Mouse (Mus musculus) embryonic facial prominence, embryonic 15.5 days (tissue): ENCODE measurements around the gene Gss. TPM values are rescaled to one million over a fixed set of nuclear protein-coding genes. Genes with fewer than 3 reads are reported as not detected.

ENCODE experiments used
- ATAC-seq: fragments of 200-750 bp; cut with Nextera tagmentation; 2 replicates; pipeline ENCODE4 v1.8.0; 2017; ENCODE audit warnings: low read depth, moderate TSS enrichment; ENCODE audit not compliant: insufficient number of reproducible peaks, low FRiP score, low TSS enrichment
- H3K27ac ChIP-seq: fragments of 300-500 bp; sonication (generic); replicated peaks from 2 replicates; pipeline ENCODE4 v1.5.1; 2015; ENCODE audit warnings: mild to moderate bottlenecking, inconsistent platforms
- H3K27me3 ChIP-seq: fragments of 300-500 bp; sonication (generic); 2 replicates; pipeline ENCODE4 v1.6.1; 2015; ENCODE audit warnings: inconsistent platforms
- H3K36me3 ChIP-seq: fragments of 300-500 bp; sonication (generic); 2 replicates; pipeline ENCODE4 v1.6.1; 2015; ENCODE audit warnings: mild to moderate bottlenecking, inconsistent platforms
- H3K4me1 ChIP-seq: fragments of 300-500 bp; sonication (generic); 2 replicates; pipeline ENCODE4 v1.6.1; 2015; ENCODE audit warnings: inconsistent platforms
- H3K4me2 ChIP-seq: fragments of 300-500 bp; sonication (generic); replicated peaks from 2 replicates; pipeline ENCODE4 v1.6.1; 2015; ENCODE audit warnings: mild to moderate bottlenecking, inconsistent platforms
- H3K4me3 ChIP-seq: fragments of 300-500 bp; sonication (generic); replicated peaks from 2 replicates; pipeline ENCODE4 v1.5.1; 2015; ENCODE audit warnings: mild to moderate bottlenecking, inconsistent platforms
- H3K9ac ChIP-seq: fragments of 300-500 bp; sonication (generic); 2 replicates; pipeline ENCODE4 v1.6.1; 2015; ENCODE audit warnings: inconsistent platforms
- H3K9me3 ChIP-seq: fragments of 300-500 bp; sonication (generic); replicated peaks from 2 replicates; pipeline ENCODE4 v1.6.1; 2016; ENCODE audit warnings: inconsistent platforms
- WGBS: fragments of 180-500 bp; shearing (Covaris S2); methylation state at CpG from one replicate; pipeline ENCODE4 v1.1.7; 2015; 5-methylcytosine and 5-hydroxymethylcytosine counted together
- polyA plus RNA-seq: library from polyadenylated mRNA; unstranded; fragments of >200 nt; fragmentation: Nextera tagmentation; extraction: Ambion mirVana; gene quantifications from 2 replicates; pipeline ENCODE4 v1.2.1, GENCODE M21; 2015

Gss gene
- 31.0 and 33.0 TPM in 2 replicates for polyA plus RNA-seq

DNA sequence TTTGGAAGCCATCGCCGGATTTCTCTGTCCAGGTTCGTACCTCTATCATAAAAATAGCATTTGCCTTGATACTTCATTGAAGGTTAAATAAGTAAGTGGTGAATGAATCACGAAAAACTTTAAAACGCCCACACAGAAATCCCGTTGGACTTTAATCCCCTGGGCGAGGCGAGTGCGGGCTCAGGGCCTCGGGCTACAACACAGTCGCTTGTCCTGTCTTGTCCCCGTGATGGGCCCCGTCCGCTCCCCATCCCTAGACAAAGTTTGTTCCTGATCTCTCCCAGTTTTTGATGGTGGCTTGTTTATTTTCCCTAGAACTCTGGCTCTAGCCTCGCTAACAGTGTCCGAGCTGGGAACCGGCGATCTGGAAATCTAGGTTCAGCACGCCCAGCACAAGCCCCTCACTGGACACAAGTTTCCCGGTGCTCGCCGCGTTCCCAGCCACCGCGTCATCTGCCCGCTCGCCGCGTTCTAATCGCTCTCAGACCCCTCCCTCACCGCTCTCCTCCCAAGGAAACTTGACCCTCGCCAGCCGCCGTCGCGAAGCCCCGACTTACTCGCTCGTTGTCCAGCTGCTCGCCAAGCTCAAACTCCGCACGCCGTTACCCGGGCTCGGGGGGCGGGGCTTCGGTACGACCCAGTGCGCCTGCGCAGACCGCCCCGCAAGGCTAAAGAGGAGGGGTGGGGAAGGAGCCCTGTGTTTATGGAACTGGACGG lies at the start of gene Gss:
Gss (minus strand) TSS at position 674 of the 717 bp plus-strand sequence.
- Histone ChIP-seq H3K4me1 (peaks cover 10% of the 10 kb centered on the region), H3K9me3 (no peaks in the 10 kb centered on the region), H3K27ac (peak within 1 kb of the TSS; percentile 82), H3K4me2 (peak within 1 kb of the TSS; percentile 68), H3K4me3 (peak within 1 kb of the TSS; percentile 70), H3K9ac (peak within 1 kb of the TSS; percentile 65), H3K27me3 (no peaks in the 10 kb centered on the region), H3K36me3 (no peaks in the 10 kb centered on the region)
- ATAC-seq, result peak; percentile 91
- WGBS, result under 1% methylated on average over 53 of the region's 53 CpGs

DNA sequence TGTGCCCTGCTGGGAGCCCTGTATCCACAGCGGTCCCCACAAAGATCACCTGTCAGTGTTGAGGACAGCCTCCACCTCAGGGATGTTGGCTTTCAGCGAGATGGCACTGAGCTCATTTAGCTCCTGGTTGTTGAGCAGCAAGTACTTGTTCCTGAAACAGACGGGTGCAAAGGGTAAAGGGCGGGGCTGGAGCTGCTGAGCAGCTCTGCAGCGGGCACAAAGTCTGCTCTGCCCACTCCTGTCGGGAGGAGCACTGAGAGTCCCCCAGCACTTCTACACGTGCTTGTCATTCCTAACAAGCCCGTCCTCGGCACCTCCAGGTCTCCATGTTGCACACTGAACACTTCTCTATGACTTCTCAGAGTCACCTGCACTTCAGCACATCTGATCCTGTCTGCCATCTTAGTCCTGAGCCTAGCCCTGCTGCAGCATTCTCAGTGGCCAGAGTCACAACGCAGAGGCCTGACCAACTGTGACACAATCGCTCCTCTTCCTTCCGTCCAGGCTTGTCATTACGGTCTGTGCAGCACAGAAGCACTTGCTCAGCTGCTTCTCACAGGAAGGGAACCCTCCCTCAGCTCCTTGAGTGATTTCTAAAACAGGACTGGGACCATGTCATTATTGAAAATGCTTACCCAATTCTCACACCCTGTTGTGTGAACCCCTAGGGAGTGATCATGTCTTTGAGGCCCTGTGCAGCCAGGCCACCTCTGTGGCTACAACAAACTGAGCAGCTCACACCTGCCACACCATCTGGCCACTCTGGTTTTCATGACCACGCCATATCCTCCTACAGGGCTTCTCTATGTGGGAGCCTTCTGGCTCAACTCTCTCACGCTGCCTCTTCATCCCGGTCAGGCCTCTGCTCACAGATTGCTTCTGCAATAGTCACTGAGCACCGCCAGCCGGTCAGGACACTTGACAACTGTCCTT lies 49.2 kb upstream of the Gss start:
- 85% methylated on average over 18 of the region's 18 CpGs for WGBS

DNA sequence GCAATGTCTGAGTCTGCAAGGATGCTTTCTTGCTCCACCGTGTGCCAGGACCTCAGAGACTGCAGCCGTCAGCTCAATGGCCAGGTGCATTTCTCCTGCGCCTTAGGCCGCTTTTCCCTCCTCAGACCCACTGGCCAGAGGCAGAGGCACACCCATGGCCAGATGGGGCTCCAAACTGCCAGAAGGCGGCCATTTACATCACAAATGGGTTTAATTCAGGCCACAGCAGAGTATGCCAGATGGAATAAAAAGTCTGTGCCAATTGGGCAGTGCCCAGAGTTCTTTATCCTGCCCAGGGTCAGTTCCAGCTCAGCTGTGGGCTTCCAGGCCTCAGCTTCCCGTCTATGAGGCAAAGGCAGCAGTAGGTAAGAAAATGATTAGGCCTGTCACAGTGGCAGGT lies 48.0 kb upstream of the Gss start:
- Histone ChIP-seq H3K4me3 (no peak overlapping the region), H3K4me2 (no peak overlapping the region)

More for the DNA sequence above, 49.2 kb upstream of the Gss start:
- no peak overlapping the region for H3K4me3 ChIP-seq
- no peaks in the 10 kb centered on the region for H3K27me3 ChIP-seq
- no peak overlapping the region for H3K4me2 ChIP-seq
- no peaks in the 10 kb centered on the region for H3K9me3 ChIP-seq
- ATAC-seq, result no peak
- H3K36me3 ChIP-seq, result peaks cover 97% of the 10 kb centered on the region
- no peak overlapping the region for H3K27ac ChIP-seq
- H3K4me1 ChIP-seq, result no peaks in the 10 kb centered on the region
- H3K9ac ChIP-seq, result no peak overlapping the region

DNA sequence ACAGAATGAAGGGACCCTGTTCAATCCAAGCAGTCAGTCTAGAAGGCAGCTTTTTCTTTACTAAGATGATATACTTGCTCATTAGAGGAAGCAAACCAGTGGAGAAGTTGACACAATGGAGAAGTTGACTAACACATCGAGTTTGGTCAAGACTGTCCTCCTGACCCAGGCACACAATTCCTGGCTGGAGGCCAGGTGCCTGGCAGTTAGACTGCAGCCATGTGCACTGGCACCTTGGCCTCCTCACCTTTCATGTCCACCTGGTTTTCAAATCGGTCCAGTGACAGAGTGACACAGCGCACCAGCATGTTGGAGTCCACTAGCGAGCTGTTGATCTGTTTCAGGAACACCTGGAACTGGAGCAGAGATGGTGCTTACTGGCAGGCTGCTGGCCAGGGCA lies 44.8 kb upstream of the Gss start:
- peaks cover 98% of the 10 kb centered on the region for H3K36me3 ChIP-seq
- no peak overlapping the region for H3K4me3 ChIP-seq
- no peaks in the 10 kb centered on the region for H3K9me3 ChIP-seq
- WGBS, result 87% methylated on average over 4 of the region's 4 CpGs
- no peak for ATAC-seq
- H3K9ac ChIP-seq, result no peak overlapping the region
- H3K27ac ChIP-seq, result no peak overlapping the region
- no peak overlapping the region for H3K4me2 ChIP-seq
- H3K27me3 ChIP-seq, result peaks cover 22% of the 10 kb centered on the region
- no peaks in the 10 kb centered on the region for H3K4me1 ChIP-seq

More for the DNA sequence above, 48.0 kb upstream of the Gss start:
- H3K9ac ChIP-seq, result no peak overlapping the region
- no peaks in the 10 kb centered on the region for H3K9me3 ChIP-seq
- H3K4me1 ChIP-seq, result no peaks in the 10 kb centered on the region
- H3K36me3 ChIP-seq, result peaks cover 96% of the 10 kb centered on the region
- WGBS, result 85% methylated on average over 6 of the region's 6 CpGs
- H3K27me3 ChIP-seq, result no peaks in the 10 kb centered on the region
- ATAC-seq, result no peak
- no peak overlapping the region for H3K27ac ChIP-seq

DNA sequence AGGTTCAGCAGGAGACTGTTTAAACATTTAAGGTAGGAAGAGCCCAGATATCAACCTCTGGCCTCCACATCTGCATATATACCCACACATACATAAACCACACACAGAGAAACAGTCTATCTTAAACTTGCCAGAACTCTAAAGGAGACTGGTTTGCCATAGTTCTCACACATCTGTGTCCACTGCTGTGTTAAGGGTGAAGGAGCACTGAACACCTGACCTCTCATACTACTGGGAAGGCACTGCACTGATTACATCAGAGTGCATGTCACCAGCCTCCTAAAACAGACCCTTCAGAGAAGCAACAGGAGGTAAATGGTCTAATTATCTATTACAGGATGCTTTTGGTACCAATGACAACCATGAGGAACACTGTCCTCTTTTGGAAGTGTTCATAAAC lies 44.3 kb upstream of the Gss start:
- H3K9me3 ChIP-seq, result no peaks in the 10 kb centered on the region
- H3K36me3 ChIP-seq, result peaks cover 96% of the 10 kb centered on the region
- no peaks in the 10 kb centered on the region for H3K4me1 ChIP-seq
- H3K27ac ChIP-seq, result no peak overlapping the region
- peaks cover 27% of the 10 kb centered on the region for H3K27me3 ChIP-seq
- no peak overlapping the region for H3K4me3 ChIP-seq
- no peak overlapping the region for H3K9ac ChIP-seq
- H3K4me2 ChIP-seq, result no peak overlapping the region
- no peak for ATAC-seq

DNA sequence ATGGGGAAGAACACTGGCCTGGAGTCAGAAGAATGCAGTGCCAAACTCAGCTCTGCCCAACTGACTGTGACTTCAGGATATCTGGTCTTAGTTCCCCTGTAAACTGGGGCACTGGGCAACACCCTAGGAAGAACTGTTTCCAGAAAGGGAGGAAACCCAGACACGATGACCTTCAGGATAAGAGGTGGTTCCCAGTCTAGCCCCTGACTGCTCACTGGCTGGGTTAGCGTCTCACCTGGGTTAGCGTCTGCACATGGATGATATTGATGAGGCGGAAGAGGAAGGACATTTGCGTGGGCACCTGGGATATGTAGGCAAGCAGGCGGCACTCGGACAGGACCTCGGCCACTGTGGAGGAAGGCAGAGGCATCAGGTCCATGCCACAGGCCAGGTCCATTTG lies 43.4 kb upstream of the Gss start:
- H3K9ac ChIP-seq, result no peak overlapping the region
- no peak overlapping the region for H3K4me3 ChIP-seq
- H3K36me3 ChIP-seq, result peaks cover 90% of the 10 kb centered on the region
- H3K27ac ChIP-seq, result no peak overlapping the region
- H3K4me1 ChIP-seq, result 0 out of 2 replicates have a peak, but pooled peaks cover 3% of the 10 kb centered on the region
- no peak overlapping the region for H3K4me2 ChIP-seq
- 96% methylated on average over 8 of the region's 8 CpGs for WGBS
- no peak for ATAC-seq
- no peaks in the 10 kb centered on the region for H3K9me3 ChIP-seq
- H3K27me3 ChIP-seq, result peaks cover 36% of the 10 kb centered on the region

DNA sequence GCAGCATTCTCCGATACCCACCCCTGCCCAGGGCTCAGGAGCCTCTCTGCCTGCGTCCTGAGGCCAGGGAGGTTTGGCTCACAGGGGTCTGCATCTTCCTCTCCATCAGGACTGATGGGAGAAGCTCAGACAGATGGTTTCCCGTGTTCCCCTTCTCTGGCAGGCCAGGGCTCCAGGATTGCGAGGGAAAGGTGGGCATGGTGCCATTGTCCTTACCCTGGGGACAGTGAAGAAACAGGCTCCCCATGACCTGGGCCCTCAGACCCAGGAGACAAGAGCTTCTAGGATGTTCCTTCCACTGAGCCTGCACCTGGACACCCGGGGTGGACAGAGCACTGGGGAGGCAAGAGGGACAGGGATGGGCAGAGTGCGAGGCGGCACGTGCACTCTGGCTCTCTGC lies 42.0 kb upstream of the Gss start:
- Histone ChIP-seq H3K9me3 (no peaks in the 10 kb centered on the region), H3K9ac (no peak overlapping the region), H3K4me3 (no peak overlapping the region), H3K36me3 (peaks cover 76% of the 10 kb centered on the region), H3K4me2 (no peak overlapping the region), H3K27me3 (peaks cover 50% of the 10 kb centered on the region), H3K4me1 (peaks cover 14% of the 10 kb centered on the region), H3K27ac (no peak overlapping the region)
- no peak for ATAC-seq
- WGBS, result 90% methylated on average over 8 of the region's 8 CpGs

DNA sequence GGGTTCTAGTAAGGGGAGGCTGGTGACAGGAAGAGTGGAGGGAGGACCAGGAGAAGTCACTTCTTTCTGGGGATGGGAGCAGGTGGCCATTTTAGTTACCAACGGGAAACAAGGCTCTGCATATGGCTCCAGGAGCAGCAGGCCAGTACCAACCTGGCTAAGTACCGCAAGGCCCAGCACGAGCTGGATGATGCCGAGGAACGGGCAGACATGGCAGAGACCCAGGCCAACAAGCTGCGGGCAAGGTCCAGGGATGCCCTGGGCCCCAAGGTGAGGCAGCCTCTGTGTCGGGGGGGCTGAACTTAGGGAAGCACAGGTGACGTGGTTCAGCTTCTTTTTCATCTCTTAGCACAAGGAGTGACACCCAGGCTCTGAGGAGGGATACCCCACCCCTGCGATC lies 41.1 kb upstream of the Gss start:
- no peak overlapping the region for H3K4me2 ChIP-seq
- 89% methylated on average over 9 of the region's 9 CpGs for WGBS
- H3K9me3 ChIP-seq, result no peaks in the 10 kb centered on the region
- peaks cover 59% of the 10 kb centered on the region for H3K27me3 ChIP-seq
- no peak overlapping the region for H3K27ac ChIP-seq
- no peak overlapping the region for H3K4me3 ChIP-seq
- no peak for ATAC-seq
- H3K4me1 ChIP-seq, result peaks cover 22% of the 10 kb centered on the region
- H3K36me3 ChIP-seq, result peaks cover 68% of the 10 kb centered on the region
- H3K9ac ChIP-seq, result no peak overlapping the region

DNA sequence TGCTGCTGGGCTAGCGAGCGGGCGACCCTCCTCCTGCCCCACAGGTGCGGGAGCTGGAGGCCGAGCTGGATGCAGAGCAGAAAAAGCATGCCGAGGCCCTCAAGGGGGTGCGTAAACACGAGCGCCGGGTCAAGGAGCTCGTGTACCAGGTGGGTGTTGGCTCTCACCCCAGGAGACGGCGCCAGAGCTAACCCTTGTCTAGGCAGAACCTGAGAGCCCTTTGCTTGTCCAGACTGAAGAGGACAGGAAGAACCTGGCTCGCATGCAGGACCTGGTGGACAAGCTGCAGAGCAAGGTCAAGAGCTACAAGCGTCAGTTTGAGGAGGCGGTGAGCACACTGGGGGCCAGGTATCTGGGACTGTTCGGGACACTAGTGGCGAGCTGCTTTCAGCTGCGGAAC lies 40.5 kb upstream of the Gss start:
- Histone ChIP-seq H3K27ac (no peak overlapping the region), H3K27me3 (peaks cover 65% of the 10 kb centered on the region), H3K9me3 (no peaks in the 10 kb centered on the region), H3K36me3 (peaks cover 63% of the 10 kb centered on the region), H3K4me3 (no peak overlapping the region), H3K4me1 (peaks cover 22% of the 10 kb centered on the region), H3K4me2 (no peak overlapping the region), H3K9ac (no peak overlapping the region)
- WGBS, result 65% methylated on average over 19 of the region's 19 CpGs
- no peak for ATAC-seq

DNA sequence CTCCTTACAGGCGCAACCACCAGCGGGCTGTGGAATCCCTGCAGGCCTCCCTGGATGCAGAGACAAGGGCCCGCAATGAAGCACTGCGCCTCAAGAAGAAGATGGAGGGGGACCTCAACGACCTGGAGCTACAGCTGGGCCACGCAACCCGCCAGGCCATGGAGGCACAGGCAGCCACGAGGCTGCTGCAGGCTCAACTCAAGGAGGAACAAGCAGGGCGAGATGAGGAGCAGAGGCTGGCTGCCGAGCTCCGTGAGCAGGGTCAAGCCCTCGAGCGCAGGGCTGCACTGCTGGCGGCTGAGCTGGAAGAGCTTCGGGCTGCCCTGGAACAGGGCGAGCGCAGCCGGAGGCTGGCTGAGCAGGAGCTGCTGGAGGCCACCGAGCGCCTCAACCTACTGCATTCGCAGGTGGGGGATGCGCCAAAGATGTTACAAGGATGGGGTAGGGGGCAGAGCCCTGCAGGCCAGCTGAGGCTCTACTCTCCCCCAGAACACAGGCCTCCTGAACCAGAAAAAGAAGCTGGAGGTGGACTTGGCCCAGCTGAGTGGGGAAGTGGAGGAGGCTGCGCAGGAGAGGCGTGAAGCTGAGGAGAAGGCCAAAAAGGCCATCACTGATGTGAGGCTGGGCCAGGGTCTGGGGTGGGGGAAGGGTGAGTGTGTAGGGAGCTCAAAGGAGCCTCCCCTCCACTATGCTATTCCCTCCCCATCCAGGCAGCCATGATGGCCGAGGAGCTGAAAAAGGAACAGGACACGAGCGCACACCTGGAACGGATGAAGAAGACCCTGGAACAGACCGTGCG lies 39.7 kb upstream of the Gss start:
- no peak for ATAC-seq
- 71% methylated on average over 30 of the region's 30 CpGs for WGBS
- H3K36me3 ChIP-seq, result peaks cover 55% of the 10 kb centered on the region

More for the DNA sequence above, 39.7 kb upstream of the Gss start:
- Histone ChIP-seq H3K27ac (no peak overlapping the region), H3K9ac (no peak overlapping the region), H3K4me3 (no peak overlapping the region), H3K27me3 (peaks cover 73% of the 10 kb centered on the region), H3K4me1 (peaks cover 22% of the 10 kb centered on the region), H3K4me2 (no peak overlapping the region), H3K9me3 (no peaks in the 10 kb centered on the region)
